Mouse (Mus musculus) lung, postnatal 4 days (tissue): ENCODE data around the gene Nexn.
A peak's percentile ranks its signal among the peaks of the same experiment; 100 is the strongest.

Source experiments
- DNase-seq, 2 experiments: peaks; one replicate each; pipeline ENCODE4 v3.0.0; 2021

Gene Nexn

GRCm38 (mm10) chr3:152192238-152192931, 73.8 kb downstream of the Nexn start:
- no peak for DNase-seq

GRCm38 (mm10) chr3:152191791-152192237, 74.3 kb downstream of the Nexn start:
- peak; percentile 74 to 86 for DNase-seq

GRCm38 (mm10) chr3:152190679-152191477, 75.3 kb downstream of the Nexn start:
- no peak for DNase-seq

- no peak for DNase-seq
Measured at GRCm38 (mm10) chr3:152189306-152189705, 76.8 kb downstream of the Nexn start.
